Mouse (Mus musculus) lung, embryonic 14.5 days (tissue): Measurements from ENCODE around the gene Gm20388. TPM values are rescaled to one million over a fixed set of nuclear protein-coding genes. Genes with fewer than 3 reads are reported as not detected.
A peak's percentile ranks its signal among the peaks of the same experiment; 100 is the strongest.

ENCODE experiments used
- ATAC-seq: fragments of 200-750 bp; cut with Nextera tagmentation; 2 replicates; pipeline ENCODE4 v1.8.0; 2017; ENCODE audit warnings: mild to moderate bottlenecking, moderate TSS enrichment, moderate library complexity; ENCODE audit not compliant: insufficient read depth
- DNase-seq: peaks from one replicate; pipeline ENCODE4 v3.0.0-alpha.2; 2015
- H3K27ac ChIP-seq: fragments of 300-500 bp; sonication (generic); 2 replicates; pipeline ENCODE4 v1.5.1; 2014; ENCODE audit warnings: low read depth, mild to moderate bottlenecking, moderate library complexity
- H3K27me3 ChIP-seq: fragments of 300-500 bp; sonication (generic); 2 replicates; pipeline ENCODE4 v1.6.1; 2014; ENCODE audit warnings: low read length, control low read depth; ENCODE audit not compliant: insufficient read depth
- H3K36me3 ChIP-seq: fragments of 300-500 bp; sonication (generic); 2 replicates; pipeline ENCODE4 v1.6.1; 2014; ENCODE audit warnings: control low read depth; ENCODE audit not compliant: insufficient read depth
- H3K4me1 ChIP-seq: fragments of 300-500 bp; sonication (generic); 2 replicates; pipeline ENCODE4 v1.6.1; 2014; ENCODE audit warnings: antibody characterized with exemption, control low read depth; ENCODE audit not compliant: insufficient read depth
- H3K4me2 ChIP-seq: fragments of 300-500 bp; sonication (generic); 2 replicates; pipeline ENCODE4 v1.6.1; 2014; ENCODE audit warnings: mild to moderate bottlenecking
- H3K4me3 ChIP-seq: fragments of 300-500 bp; sonication (generic); 2 replicates; pipeline ENCODE4 v1.5.1; 2014; ENCODE audit warnings: low read depth, low read length
- H3K9ac ChIP-seq: fragments of 300-500 bp; sonication (generic); 2 replicates; pipeline ENCODE4 v1.6.1; 2014
- H3K9me3 ChIP-seq: fragments of 300-500 bp; sonication (generic); 2 replicates; pipeline ENCODE4 v1.6.1; 2016; ENCODE audit warnings: low read depth, low read length, control low read depth
- CTCF ChIP-seq: IDR thresholded peaks from 2 replicates; pipeline ENCODE4 v1.5.1; 2016; ENCODE audit warnings: antibody characterized with exemption, low read depth
- WGBS: fragments of 180-500 bp; shearing (Covaris S2); extraction: QIAGEN DNeasy Blood & Tissue Kit; methylation state at CpG from one replicate; pipeline ENCODE4 v1.1.7; 2014; 5-methylcytosine and 5-hydroxymethylcytosine counted together
- polyA plus RNA-seq: library from polyadenylated mRNA; unstranded; fragments of >200 nt; fragmentation: Nextera tagmentation; extraction: Ambion mirVana; gene quantifications from 2 replicates; pipeline ENCODE4 v1.2.1, GENCODE M21; 2014

Gene Gm20388
- polyA plus RNA-seq, 1 experiment from 2014 or later = not detected

GRCm38 (mm10) chr8:122038076-122038475, 2127.4 kb downstream of the Gm20388 start:
- Histone ChIP-seq H3K27ac (no peak overlapping the region), H3K4me1 (peaks cover 4% of the 10 kb centered on the region; the same call in 1 of the 2 replicates), H3K36me3 (no peaks in the 10 kb centered on the region), H3K4me2 (no peak overlapping the region), H3K9ac (no peak overlapping the region), H3K27me3 (no peaks in the 10 kb centered on the region), H3K4me3 (no peak overlapping the region), H3K9me3 (no peaks in the 10 kb centered on the region)
- no peak for TF ChIP-seq CTCF
- DNase-seq = no peak
- 87% methylated on average over 6 of the region's 6 CpGs for WGBS
- ATAC-seq = no peak

GRCm38 (mm10) chr8:122039452-122039851, 2128.8 kb downstream of the Gm20388 start:
- no peak for DNase-seq
- Histone ChIP-seq H3K4me3 (no peak overlapping the region), H3K27ac (no peak overlapping the region), H3K9me3 (no peaks in the 10 kb centered on the region), H3K4me2 (no peak overlapping the region), H3K27me3 (0 out of 2 replicates have a peak, but pooled peaks cover 4% of the 10 kb centered on the region), H3K9ac (no peak overlapping the region), H3K4me1 (peaks cover 4% of the 10 kb centered on the region; the same call in 1 of the 2 replicates), H3K36me3 (no peaks in the 10 kb centered on the region)
- no peak for TF ChIP-seq CTCF
- WGBS = 81% methylated on average over 4 of the region's 4 CpGs
- no peak for ATAC-seq

GRCm38 (mm10) chr8:122047206-122047870, 2136.7 kb downstream of the Gm20388 start:
- Histone ChIP-seq H3K9ac (no peak overlapping the region), H3K36me3 (no peaks in the 10 kb centered on the region), H3K4me1 (peaks cover 2% of the 10 kb centered on the region; the same call in 1 of the 2 replicates), H3K27ac (no peak overlapping the region), H3K4me3 (no peak overlapping the region), H3K9me3 (no peaks in the 10 kb centered on the region), H3K27me3 (peaks cover 7% of the 10 kb centered on the region; the same call in 1 of the 2 replicates), H3K4me2 (no peak overlapping the region)
- DNase-seq = peak; percentile 42
- no peak for ATAC-seq
- 60% methylated on average over 15 of the region's 15 CpGs for WGBS
- TF ChIP-seq CTCF = peak; percentile 64

- H3K36me3 ChIP-seq = no peaks in the 10 kb centered on the region
- H3K9ac ChIP-seq = no peak overlapping the region
- H3K9me3 ChIP-seq = no peaks in the 10 kb centered on the region
- H3K4me2 ChIP-seq = no peak overlapping the region
- 91% methylated on average over 4 of the region's 4 CpGs for WGBS
- H3K27me3 ChIP-seq = peaks cover 4% of the 10 kb centered on the region; the same call in 1 of the 2 replicates
- ATAC-seq = no peak
- no peak for TF ChIP-seq CTCF
- H3K27ac ChIP-seq = no peak overlapping the region
- no peaks in the 10 kb centered on the region for H3K4me1 ChIP-seq
- DNase-seq = no peak
- no peak overlapping the region for H3K4me3 ChIP-seq
Observed at GRCm38 (mm10) chr8:122049266-122049665, 2138.6 kb downstream of the Gm20388 start.

- TF ChIP-seq CTCF = no peak
- H3K27me3 ChIP-seq = no peaks in the 10 kb centered on the region
- H3K27ac ChIP-seq = no peak overlapping the region
- DNase-seq = no peak
- no peak overlapping the region for H3K4me3 ChIP-seq
- no peak overlapping the region for H3K4me2 ChIP-seq
- H3K9ac ChIP-seq = no peak overlapping the region
- no peaks in the 10 kb centered on the region for H3K4me1 ChIP-seq
- no peaks in the 10 kb centered on the region for H3K36me3 ChIP-seq
- 65% methylated on average over 2 of the region's 2 CpGs for WGBS
- no peaks in the 10 kb centered on the region for H3K9me3 ChIP-seq
- no peak for ATAC-seq
Observed at GRCm38 (mm10) chr8:122049923-122050322, 2139.3 kb downstream of the Gm20388 start.

DNA sequence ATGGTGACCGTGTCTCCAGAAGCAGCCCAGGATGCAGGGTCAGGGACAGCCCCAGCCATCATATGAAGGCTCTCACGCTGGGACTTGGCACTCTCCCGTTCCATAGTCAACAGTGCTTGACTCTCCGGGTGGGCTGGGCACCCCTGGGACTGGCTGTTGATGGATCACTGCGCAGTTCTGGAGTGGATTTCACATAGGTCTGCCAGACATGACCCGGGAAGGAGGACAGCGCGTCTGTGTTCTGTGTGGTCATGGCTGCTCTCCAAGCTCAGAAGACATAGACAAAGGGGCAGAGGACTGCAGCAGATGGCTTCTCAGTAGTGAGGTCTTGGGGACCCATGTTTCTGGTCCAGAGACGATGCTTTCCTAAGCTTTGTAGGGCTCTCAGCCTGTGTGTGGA, 2140.0 kb downstream of the Gm20388 start:
- no peaks in the 10 kb centered on the region for H3K4me1 ChIP-seq
- no peak overlapping the region for H3K9ac ChIP-seq
- DNase-seq = no peak
- no peak overlapping the region for H3K4me3 ChIP-seq
- WGBS = 80% methylated on average over 9 of the region's 9 CpGs
- TF ChIP-seq CTCF = no peak
- no peak for ATAC-seq
- no peak overlapping the region for H3K27ac ChIP-seq
- H3K4me2 ChIP-seq = no peak overlapping the region
- no peaks in the 10 kb centered on the region for H3K9me3 ChIP-seq
- no peaks in the 10 kb centered on the region for H3K36me3 ChIP-seq
- H3K27me3 ChIP-seq = no peaks in the 10 kb centered on the region

DNA sequence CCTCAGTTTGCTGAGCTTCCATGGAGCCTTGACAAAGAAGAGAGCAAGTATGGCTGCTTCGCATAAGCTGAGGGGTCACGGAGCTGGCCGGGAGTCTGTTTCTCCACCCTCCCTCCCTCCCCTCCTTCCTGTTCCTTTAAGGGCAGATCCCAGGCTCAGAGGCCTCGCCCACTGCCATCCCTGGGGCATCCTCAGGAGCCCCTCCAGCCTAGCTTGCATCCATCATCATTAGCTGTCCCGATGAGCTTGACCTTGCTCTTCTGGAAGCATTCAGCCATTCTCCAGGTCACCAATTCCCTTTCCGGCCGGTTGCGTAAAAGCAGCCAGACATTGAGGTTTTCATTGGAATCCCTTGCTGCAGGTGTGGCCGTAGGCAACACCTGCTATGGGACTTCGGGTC, 2144.7 kb downstream of the Gm20388 start:
- ATAC-seq = no peak
- no peak for DNase-seq
- TF ChIP-seq CTCF = no peak
- H3K27me3 ChIP-seq = no peaks in the 10 kb centered on the region
- no peak overlapping the region for H3K4me3 ChIP-seq
- no peaks in the 10 kb centered on the region for H3K4me1 ChIP-seq
- no peaks in the 10 kb centered on the region for H3K9me3 ChIP-seq
- H3K27ac ChIP-seq = no peak overlapping the region
- no peak overlapping the region for H3K4me2 ChIP-seq
- H3K36me3 ChIP-seq = no peaks in the 10 kb centered on the region
- 44% methylated on average over 10 of the region's 10 CpGs for WGBS
- H3K9ac ChIP-seq = no peak overlapping the region

- Histone ChIP-seq H3K4me3 (no peak overlapping the region), H3K4me2 (no peak overlapping the region), H3K9ac (no peak overlapping the region), H3K27me3 (no peaks in the 10 kb centered on the region), H3K4me1 (no peaks in the 10 kb centered on the region), H3K9me3 (no peaks in the 10 kb centered on the region), H3K27ac (no peak overlapping the region), H3K36me3 (no peaks in the 10 kb centered on the region)
- no peak for DNase-seq
- no peak for TF ChIP-seq CTCF
- no peak for ATAC-seq
- 17% methylated on average over 1 of the region's 1 CpGs for WGBS
Observed at GRCm38 (mm10) chr8:122056113-122056512, 2145.5 kb downstream of the Gm20388 start.
